Mouse (Mus musculus) hindbrain, postnatal 0 days (tissue): Measurements from ENCODE around the gene Eefsec. TPM values are rescaled to one million over a fixed set of nuclear protein-coding genes. Genes with fewer than 3 reads are reported as not detected.
A peak's percentile ranks its signal among the peaks of the same experiment; 100 is the strongest.

ENCODE experiments used
- ATAC-seq: fragments of 200-750 bp; cut with Nextera tagmentation; 2 replicates; pipeline ENCODE4 v1.8.0; 2017; ENCODE audit warnings: mild to moderate bottlenecking, moderate TSS enrichment, moderate library complexity
- DNase-seq: peaks from one replicate; pipeline ENCODE4 v3.0.0-alpha.2; 2015; ENCODE audit warnings: low spot score
- H3K27ac ChIP-seq: fragments of 300-500 bp; sonication (generic); 2 replicates; pipeline ENCODE4 v1.5.1; 2014; ENCODE audit warnings: mild to moderate bottlenecking
- H3K27me3 ChIP-seq: fragments of 300-500 bp; sonication (generic); 2 replicates; pipeline ENCODE4 v1.6.1; 2014; ENCODE audit warnings: low read length, mixed read lengths; ENCODE audit not compliant: insufficient read depth
- H3K36me3 ChIP-seq: fragments of 300-500 bp; sonication (generic); 2 replicates; pipeline ENCODE4 v1.6.1; 2014; ENCODE audit warnings: low read length, mixed read lengths; ENCODE audit not compliant: insufficient read depth
- H3K4me1 ChIP-seq: fragments of 300-500 bp; sonication (generic); 2 replicates; pipeline ENCODE4 v1.6.1; 2014; ENCODE audit warnings: antibody characterized with exemption, low read length, mixed read lengths; ENCODE audit not compliant: insufficient read depth
- H3K4me2 ChIP-seq: fragments of 300-500 bp; sonication (generic); 2 replicates; pipeline ENCODE4 v1.6.1; 2014; ENCODE audit warnings: low read depth, mild to moderate bottlenecking, low read length, moderate library complexity, mixed read lengths
- H3K4me3 ChIP-seq: fragments of 300-500 bp; sonication (generic); 2 replicates; pipeline ENCODE4 v1.5.1; 2014; ENCODE audit warnings: low read length
- H3K9ac ChIP-seq: fragments of 300-500 bp; sonication (generic); replicated peaks from 2 replicates; pipeline ENCODE4 v1.6.1; 2014; ENCODE audit warnings: mild to moderate bottlenecking, low read length, moderate library complexity, mixed read lengths
- H3K9me3 ChIP-seq: fragments of 300-500 bp; sonication (generic); 2 replicates; pipeline ENCODE4 v1.6.1; 2016; ENCODE audit warnings: low read length, mixed read lengths
- CTCF ChIP-seq: IDR thresholded peaks from 2 replicates; pipeline ENCODE4 v1.5.1; 2016; ENCODE audit warnings: antibody characterized with exemption, control low read depth, low read depth
- WGBS: fragments of 180-500 bp; shearing (Covaris S2); extraction: QIAGEN DNeasy Blood & Tissue Kit; methylation state at CpG from one replicate; pipeline ENCODE4 v1.1.7; 2014; 5-methylcytosine and 5-hydroxymethylcytosine counted together
- polyA plus RNA-seq: library from polyadenylated mRNA; unstranded; fragments of >200 nt; fragmentation: Nextera tagmentation; extraction: Ambion mirVana; gene quantifications from 2 replicates; pipeline ENCODE4 v1.2.1, GENCODE M21; 2015
- total RNA-seq: library from RNA; depleted of rRNA; stranded (reverse); fragments of >200 nt; gene quantifications from 2 replicates; pipeline ENCODE4 v1.2.3, GENCODE M21; 2014

Eefsec gene
- total and polyA plus RNA-seq, 2 experiments from 2014 or later, result 20.6 to 25.6 TPM

GRCm38 (mm10) chr6:88431202-88431601, 15.1 kb downstream of the Eefsec start:
- DNase-seq, result peak; percentile 63
- no peak overlapping the region for H3K9ac ChIP-seq
- no peaks in the 10 kb centered on the region for H3K27me3 ChIP-seq
- no peak overlapping the region for H3K27ac ChIP-seq
- no peaks in the 10 kb centered on the region for H3K4me1 ChIP-seq
- H3K36me3 ChIP-seq, result no peaks in the 10 kb centered on the region
- TF ChIP-seq CTCF, result peak; percentile 82
- no peaks in the 10 kb centered on the region for H3K9me3 ChIP-seq
- 0 out of 2 replicates have a peak, but pooled peaks have one; percentile 62 for ATAC-seq
- H3K4me3 ChIP-seq, result no peak overlapping the region
- 29% methylated on average over 4 of the region's 4 CpGs for WGBS
- no peak overlapping the region for H3K4me2 ChIP-seq

GRCm38 (mm10) chr6:88416130-88416758, 30.1 kb downstream of the Eefsec start:
- H3K4me2 ChIP-seq, result no peak overlapping the region
- no peaks in the 10 kb centered on the region for H3K36me3 ChIP-seq
- H3K27me3 ChIP-seq, result no peaks in the 10 kb centered on the region
- no peaks in the 10 kb centered on the region for H3K9me3 ChIP-seq
- 0 out of 2 replicates have a peak, but pooled peaks cover 3% of the 10 kb centered on the region for H3K4me1 ChIP-seq
- no peak for TF ChIP-seq CTCF
- no peak overlapping the region for H3K27ac ChIP-seq
- no peak overlapping the region for H3K4me3 ChIP-seq
- DNase-seq (peak; percentile 11), ATAC-seq (no peak)
- H3K9ac ChIP-seq, result no peak overlapping the region
- WGBS, result 35% methylated on average over 7 of the region's 7 CpGs

- Histone ChIP-seq H3K9ac (no peak overlapping the region), H3K9me3 (no peaks in the 10 kb centered on the region), H3K4me2 (no peak overlapping the region), H3K27ac (no peak overlapping the region), H3K36me3 (no peaks in the 10 kb centered on the region), H3K4me1 (0 out of 2 replicates have a peak, but pooled peaks cover 3% of the 10 kb centered on the region), H3K4me3 (no peak overlapping the region), H3K27me3 (no peaks in the 10 kb centered on the region)
- no peak for ATAC-seq
- 75% methylated on average over 2 of the region's 2 CpGs for WGBS
- TF ChIP-seq CTCF, result no peak
- no peak for DNase-seq
Measured at GRCm38 (mm10) chr6:88412604-88413003, 33.7 kb downstream of the Eefsec start.

DNA sequence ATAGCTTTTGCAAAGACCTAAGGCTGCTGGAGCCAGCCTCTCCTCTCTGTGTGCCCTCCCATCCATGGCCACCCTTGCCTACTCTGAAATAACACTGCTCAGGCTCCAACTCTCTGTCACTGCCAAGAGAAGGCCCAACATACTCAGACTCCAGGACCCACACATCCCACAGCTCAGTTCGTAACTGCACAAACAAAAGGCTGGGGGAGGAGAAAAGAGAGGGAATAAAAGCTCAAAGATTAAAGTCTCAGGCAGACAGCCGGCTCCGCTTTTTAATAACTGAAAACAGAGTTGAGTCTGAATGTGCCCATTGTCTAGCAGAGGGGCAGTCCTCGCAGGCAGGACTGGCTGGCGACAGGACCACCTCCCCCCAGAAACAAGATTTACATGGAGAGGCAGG, 36.8 kb downstream of the Eefsec start:
- Histone ChIP-seq H3K4me3 (no peak overlapping the region), H3K27ac (peak overlapping the region; percentile 54; the same call in 1 of the 2 replicates), H3K9ac (no peak overlapping the region), H3K4me1 (no peaks in the 10 kb centered on the region), H3K9me3 (no peaks in the 10 kb centered on the region), H3K4me2 (no peak overlapping the region), H3K36me3 (no peaks in the 10 kb centered on the region), H3K27me3 (no peaks in the 10 kb centered on the region)
- 16% methylated on average over 5 of the region's 5 CpGs for WGBS
- DNase-seq (no peak), ATAC-seq (peak; percentile 62; the same call in 1 of the 2 replicates)
- TF ChIP-seq CTCF, result no peak

- Histone ChIP-seq H3K4me3 (no peak overlapping the region), H3K9ac (no peak overlapping the region), H3K36me3 (no peaks in the 10 kb centered on the region), H3K9me3 (no peaks in the 10 kb centered on the region), H3K4me2 (no peak overlapping the region), H3K4me1 (no peaks in the 10 kb centered on the region), H3K27ac (no peak overlapping the region), H3K27me3 (no peaks in the 10 kb centered on the region)
- TF ChIP-seq CTCF, result no peak
- DNase-seq, result no peak
- no peak for ATAC-seq
- 61% methylated on average over 6 of the region's 6 CpGs for WGBS
Measured at GRCm38 (mm10) chr6:88400451-88400850, 45.9 kb downstream of the Eefsec start.

GRCm38 (mm10) chr6:88397985-88398384, 48.4 kb downstream of the Eefsec start:
- Histone ChIP-seq H3K27me3 (no peaks in the 10 kb centered on the region), H3K4me1 (no peaks in the 10 kb centered on the region), H3K36me3 (no peaks in the 10 kb centered on the region), H3K4me3 (no peak overlapping the region), H3K27ac (no peak overlapping the region), H3K9me3 (no peaks in the 10 kb centered on the region), H3K9ac (no peak overlapping the region), H3K4me2 (no peak overlapping the region)
- TF ChIP-seq CTCF, result no peak
- ATAC-seq (no peak), DNase-seq (no peak)
- 72% methylated on average over 2 of the region's 2 CpGs for WGBS

- Histone ChIP-seq H3K9me3 (no peaks in the 10 kb centered on the region), H3K9ac (no peak overlapping the region), H3K4me3 (no peak overlapping the region), H3K27me3 (no peaks in the 10 kb centered on the region), H3K36me3 (no peaks in the 10 kb centered on the region), H3K4me2 (no peak overlapping the region), H3K4me1 (peaks cover 3% of the 10 kb centered on the region), H3K27ac (no peak overlapping the region)
- ATAC-seq (no peak), DNase-seq (no peak)
- WGBS, result 69% methylated on average over 5 of the region's 5 CpGs
- no peak for TF ChIP-seq CTCF
Measured at GRCm38 (mm10) chr6:88388946-88389345, 57.4 kb downstream of the Eefsec start.
